8 mouse cellular contexts compared by ENCODE assay signal in genomic region chr5:137837110-137837509, GRCm38 (mm10). TPM values are rescaled to one million over a fixed set of nuclear protein-coding genes. Genes with fewer than 3 reads are reported as not detected.
"Had no signal": no experiment of that assay in that cellular context is flagged by ENCODE, and none has a peak within 500 bp of the region (broad histone marks: within the 10 kb centered on the region; RNA-seq: fewer than 3 reads in every experiment).

No protein-coding gene starts in this region.

RNA-seq across cellular contexts. Expression of gene Pilra, which starts 1.0 kb away (rescaled TPM):
- total RNA-seq: megakaryocyte-erythroid progenitor cell, adult 5-6 weeks had no signal
- polyA plus RNA-seq: neural tube, embryonic 14.5 days had no signal

RNA-seq across cellular contexts. Expression of gene Pilrb1, which starts 20.8 kb away (rescaled TPM):
- total RNA-seq: megakaryocyte-erythroid progenitor cell, adult 5-6 weeks had no signal
- polyA plus RNA-seq: midbrain, embryonic 10.5 days; midbrain, embryonic 12.5 days; midbrain, embryonic 14.5 days; midbrain, embryonic 16.5 days; neural tube, embryonic 12.5 days; neural tube, embryonic 14.5 days; testis, adult 2 months had no signal

RNA-seq across cellular contexts. Expression of gene Pilrb2, which starts 34.5 kb away (rescaled TPM):
- total RNA-seq: megakaryocyte-erythroid progenitor cell, adult 5-6 weeks had no signal
- polyA plus RNA-seq: midbrain, embryonic 10.5 days; midbrain, embryonic 12.5 days; midbrain, embryonic 16.5 days; neural tube, embryonic 12.5 days; neural tube, embryonic 14.5 days; testis, adult 2 months had no signal
